Mouse (Mus musculus): Measurements from ENCODE around the gene Adam12. TPM values are rescaled to one million over a fixed set of nuclear protein-coding genes. Genes with fewer than 3 reads are reported as not detected.

Gene Adam12
- polyA plus RNA-seq, 1 experiment from 2014 or later, result 0.86 TPM

- no peaks in the 10 kb centered on the region for H3K36me3 ChIP-seq
- H3K27me3 ChIP-seq (ENCODE audit: low read depth, poor library complexity, severe bottlenecking), result no peaks in the 10 kb centered on the region
- no peaks in the 10 kb centered on the region for H3K4me1 ChIP-seq
- no peak for DNase-seq (ENCODE audit: low spot score)
- H3K27ac ChIP-seq (replicated peaks), result no peak overlapping the region
- WGBS, result 81% methylated on average over 2 of the region's 2 CpGs
- no peaks in the 10 kb centered on the region for H3K9me3 ChIP-seq (replicated peaks)
- no peak overlapping the region for H3K4me3 ChIP-seq
Measured at GRCm38 (mm10) chr7:133947360-133947759, 284.6 kb downstream of the Adam12 start.

- H3K27me3 ChIP-seq (ENCODE audit: low read depth, poor library complexity, severe bottlenecking), result no peaks in the 10 kb centered on the region
- 84% methylated on average over 2 of the region's 2 CpGs for WGBS
- H3K4me3 ChIP-seq, result no peak overlapping the region
- no peaks in the 10 kb centered on the region for H3K36me3 ChIP-seq
- no peaks in the 10 kb centered on the region for H3K9me3 ChIP-seq (replicated peaks)
- H3K4me1 ChIP-seq, result no peaks in the 10 kb centered on the region
- no peak for DNase-seq (ENCODE audit: low spot score)
- H3K27ac ChIP-seq (replicated peaks), result no peak overlapping the region
Measured at GRCm38 (mm10) chr7:133946757-133947345, 285.1 kb downstream of the Adam12 start.

GRCm38 (mm10) chr7:133946113-133946512 is 285.8 kb downstream of the Adam12 start:
- WGBS, result 85% methylated on average over 4 of the region's 4 CpGs
- Histone ChIP-seq H3K27me3 (ENCODE audit: low read depth, poor library complexity, severe bottlenecking) (no peaks in the 10 kb centered on the region), H3K27ac (replicated peaks) (no peak overlapping the region), H3K9me3 (replicated peaks) (no peaks in the 10 kb centered on the region), H3K36me3 (no peaks in the 10 kb centered on the region), H3K4me3 (no peak overlapping the region), H3K4me1 (no peaks in the 10 kb centered on the region)
- no peak for DNase-seq (ENCODE audit: low spot score)

GRCm38 (mm10) chr7:133940405-133940804 is 291.5 kb downstream of the Adam12 start:
- H3K4me1 ChIP-seq, result peaks cover 24% of the 10 kb centered on the region
- no peaks in the 10 kb centered on the region for H3K36me3 ChIP-seq
- H3K27ac ChIP-seq (replicated peaks), result no peak overlapping the region
- no peak for DNase-seq (ENCODE audit: low spot score)
- H3K4me3 ChIP-seq, result no peak overlapping the region
- no peaks in the 10 kb centered on the region; the same call in 1 of the 2 replicates for H3K27me3 ChIP-seq (ENCODE audit: low read depth, poor library complexity, severe bottlenecking)
- 92% methylated on average over 4 of the region's 4 CpGs for WGBS
- no peaks in the 10 kb centered on the region for H3K9me3 ChIP-seq (replicated peaks)

DNA sequence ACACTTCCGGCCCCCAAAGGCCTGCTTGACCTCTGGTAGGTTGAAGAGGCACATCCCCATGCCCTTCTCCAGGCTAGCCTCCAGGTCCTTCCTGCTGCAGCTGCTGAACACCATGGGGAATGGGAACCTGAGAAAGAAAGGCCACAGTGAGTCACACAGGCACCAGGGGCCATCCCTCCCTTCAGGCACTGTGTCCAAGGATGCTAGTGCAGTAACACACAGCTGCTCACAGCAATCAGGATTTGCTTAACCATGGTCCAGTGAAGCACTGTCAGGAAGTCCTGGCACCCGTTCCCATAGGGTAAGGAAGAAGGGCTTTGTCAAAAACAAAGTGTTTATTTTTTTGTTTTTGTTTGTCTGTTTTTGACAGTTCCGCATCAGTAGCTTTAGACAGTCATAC is 294.5 kb downstream of the Adam12 start:
- Histone ChIP-seq H3K36me3 (no peaks in the 10 kb centered on the region), H3K9me3 (replicated peaks) (no peaks in the 10 kb centered on the region), H3K27ac (replicated peaks) (peak overlapping the region; percentile 60), H3K4me1 (peaks cover 34% of the 10 kb centered on the region), H3K4me3 (no peak overlapping the region), H3K27me3 (ENCODE audit: low read depth, poor library complexity, severe bottlenecking) (no peaks in the 10 kb centered on the region; the same call in 1 of the 2 replicates)
- no peak for DNase-seq (ENCODE audit: low spot score)
- 91% methylated on average over 3 of the region's 3 CpGs for WGBS

GRCm38 (mm10) chr7:133936377-133936776 is 295.6 kb downstream of the Adam12 start:
- H3K36me3 ChIP-seq, result no peaks in the 10 kb centered on the region
- peaks cover 34% of the 10 kb centered on the region for H3K4me1 ChIP-seq
- H3K27me3 ChIP-seq (ENCODE audit: low read depth, poor library complexity, severe bottlenecking), result no peaks in the 10 kb centered on the region; the same call in 1 of the 2 replicates
- H3K27ac ChIP-seq (replicated peaks), result peak overlapping the region; percentile 69; the same call in 1 of the 2 replicates
- no peak overlapping the region for H3K4me3 ChIP-seq
- DNase-seq (ENCODE audit: low spot score), result peak; percentile 40
- 21% methylated on average over 4 of the region's 4 CpGs for WGBS
- no peaks in the 10 kb centered on the region for H3K9me3 ChIP-seq (replicated peaks)

DNA sequence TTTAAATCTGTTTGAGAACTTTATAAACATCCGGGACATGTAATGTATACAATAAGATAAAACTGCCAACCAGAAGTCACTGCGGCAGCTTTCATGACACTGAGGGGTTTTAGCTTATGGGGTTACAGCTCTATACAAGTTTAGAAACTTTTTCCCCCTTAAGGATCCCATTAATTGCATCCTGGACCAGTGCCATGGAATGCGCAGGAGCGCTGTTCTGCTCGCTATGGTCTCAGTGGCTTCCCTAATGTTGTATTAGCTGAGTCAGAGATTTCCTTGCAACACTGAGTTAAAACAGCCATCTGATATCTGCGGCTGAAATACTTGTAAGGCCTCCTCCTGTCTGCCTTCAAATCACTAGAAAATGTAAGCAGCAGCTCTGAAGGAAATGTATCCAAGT is 298.6 kb downstream of the Adam12 start:
- no peaks in the 10 kb centered on the region for H3K9me3 ChIP-seq (replicated peaks)
- peaks cover 32% of the 10 kb centered on the region for H3K4me1 ChIP-seq
- H3K27me3 ChIP-seq (ENCODE audit: low read depth, poor library complexity, severe bottlenecking), result no peaks in the 10 kb centered on the region
- 65% methylated on average over 6 of the region's 6 CpGs for WGBS
- no peak overlapping the region for H3K4me3 ChIP-seq
- H3K27ac ChIP-seq (replicated peaks), result no peak overlapping the region
- no peaks in the 10 kb centered on the region for H3K36me3 ChIP-seq
- DNase-seq (ENCODE audit: low spot score), result no peak

GRCm38 (mm10) chr7:133931481-133931880 is 300.5 kb downstream of the Adam12 start:
- Histone ChIP-seq H3K27me3 (ENCODE audit: low read depth, poor library complexity, severe bottlenecking) (no peaks in the 10 kb centered on the region), H3K9me3 (replicated peaks) (no peaks in the 10 kb centered on the region), H3K4me1 (peaks cover 27% of the 10 kb centered on the region), H3K4me3 (no peak overlapping the region), H3K36me3 (no peaks in the 10 kb centered on the region), H3K27ac (replicated peaks) (no peak overlapping the region)
- DNase-seq (ENCODE audit: low spot score), result no peak
- 96% methylated on average over 11 of the region's 11 CpGs for WGBS

GRCm38 (mm10) chr7:133928981-133929380 is 303.0 kb downstream of the Adam12 start:
- DNase-seq (ENCODE audit: low spot score), result no peak
- no peak overlapping the region for H3K4me3 ChIP-seq
- H3K27me3 ChIP-seq (ENCODE audit: low read depth, poor library complexity, severe bottlenecking), result no peaks in the 10 kb centered on the region
- no peaks in the 10 kb centered on the region for H3K9me3 ChIP-seq (replicated peaks)
- no peak overlapping the region for H3K27ac ChIP-seq (replicated peaks)
- WGBS, result 95% methylated on average over 3 of the region's 3 CpGs
- peaks cover 15% of the 10 kb centered on the region for H3K4me1 ChIP-seq
- H3K36me3 ChIP-seq, result no peaks in the 10 kb centered on the region

DNA sequence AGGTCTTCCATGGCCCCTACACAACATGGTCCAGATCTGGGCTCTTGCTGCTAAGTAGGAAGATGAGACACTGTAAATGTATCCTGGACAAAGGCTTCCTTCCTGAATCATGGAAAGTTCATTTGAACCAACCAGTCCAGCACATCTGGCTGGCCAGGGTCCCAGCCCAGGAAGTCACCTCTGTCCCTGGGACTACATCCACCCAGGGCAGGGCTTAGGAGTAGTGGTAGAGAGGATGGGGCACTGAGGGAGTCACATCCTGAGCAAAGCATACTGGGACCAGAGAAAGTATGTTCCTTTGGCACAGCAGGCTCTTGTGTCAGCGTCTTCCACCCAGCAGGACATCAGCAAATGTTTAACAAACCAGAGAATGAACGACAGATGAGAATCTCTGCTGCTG is 306.2 kb downstream of the Adam12 start:
- no peak for DNase-seq (ENCODE audit: low spot score)
- Histone ChIP-seq H3K4me3 (no peak overlapping the region), H3K27me3 (ENCODE audit: low read depth, poor library complexity, severe bottlenecking) (no peaks in the 10 kb centered on the region), H3K4me1 (peaks cover 15% of the 10 kb centered on the region), H3K27ac (replicated peaks) (no peak overlapping the region), H3K9me3 (replicated peaks) (no peaks in the 10 kb centered on the region), H3K36me3 (no peaks in the 10 kb centered on the region)
- WGBS, result 70% methylated on average over 2 of the region's 2 CpGs

DNA sequence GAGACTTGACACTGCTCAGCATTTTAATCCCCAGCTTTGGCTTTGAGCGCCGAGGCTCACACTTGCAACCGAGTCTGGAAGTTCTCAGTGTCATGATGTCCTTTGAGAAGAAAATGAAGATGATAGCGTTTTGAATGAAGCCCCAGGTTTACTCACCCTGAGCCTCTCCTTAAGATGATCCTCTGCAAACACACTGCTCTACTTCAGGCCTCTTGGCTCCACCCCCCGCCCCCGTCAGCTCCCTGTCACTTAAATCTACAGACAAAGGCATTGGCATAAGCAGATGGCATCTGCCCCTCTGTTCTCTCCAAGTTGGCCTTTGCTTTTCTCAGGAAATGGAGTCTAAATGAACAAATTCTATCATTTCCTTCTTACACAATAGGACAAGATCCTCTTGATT is 308.0 kb downstream of the Adam12 start:
- 67% methylated on average over 6 of the region's 6 CpGs for WGBS
- no peaks in the 10 kb centered on the region for H3K27me3 ChIP-seq (ENCODE audit: low read depth, poor library complexity, severe bottlenecking)
- no peak overlapping the region for H3K4me3 ChIP-seq
- peaks cover 15% of the 10 kb centered on the region for H3K4me1 ChIP-seq
- H3K9me3 ChIP-seq (replicated peaks), result no peaks in the 10 kb centered on the region
- H3K27ac ChIP-seq (replicated peaks), result no peak overlapping the region
- H3K36me3 ChIP-seq, result no peaks in the 10 kb centered on the region
- no peak for DNase-seq (ENCODE audit: low spot score)

GRCm38 (mm10) chr7:133921291-133921690 is 310.7 kb downstream of the Adam12 start:
- no peak for DNase-seq (ENCODE audit: low spot score)
- H3K4me1 ChIP-seq, result peaks cover 12% of the 10 kb centered on the region
- 95% methylated on average over 4 of the region's 4 CpGs for WGBS
- no peak overlapping the region for H3K4me3 ChIP-seq
- no peaks in the 10 kb centered on the region for H3K36me3 ChIP-seq
- no peaks in the 10 kb centered on the region for H3K27me3 ChIP-seq (ENCODE audit: low read depth, poor library complexity, severe bottlenecking)
- H3K27ac ChIP-seq (replicated peaks), result no peak overlapping the region
- no peaks in the 10 kb centered on the region for H3K9me3 ChIP-seq (replicated peaks)

GRCm38 (mm10) chr7:133920724-133921123 is 311.2 kb downstream of the Adam12 start:
- no peak for DNase-seq (ENCODE audit: low spot score)
- peaks cover 12% of the 10 kb centered on the region for H3K4me1 ChIP-seq
- H3K36me3 ChIP-seq, result no peaks in the 10 kb centered on the region
- no peak overlapping the region for H3K27ac ChIP-seq (replicated peaks)
- no peaks in the 10 kb centered on the region for H3K27me3 ChIP-seq (ENCODE audit: low read depth, poor library complexity, severe bottlenecking)
- H3K9me3 ChIP-seq (replicated peaks), result no peaks in the 10 kb centered on the region
- no peak overlapping the region for H3K4me3 ChIP-seq
- WGBS, result 92% methylated on average over 7 of the region's 7 CpGs

DNA sequence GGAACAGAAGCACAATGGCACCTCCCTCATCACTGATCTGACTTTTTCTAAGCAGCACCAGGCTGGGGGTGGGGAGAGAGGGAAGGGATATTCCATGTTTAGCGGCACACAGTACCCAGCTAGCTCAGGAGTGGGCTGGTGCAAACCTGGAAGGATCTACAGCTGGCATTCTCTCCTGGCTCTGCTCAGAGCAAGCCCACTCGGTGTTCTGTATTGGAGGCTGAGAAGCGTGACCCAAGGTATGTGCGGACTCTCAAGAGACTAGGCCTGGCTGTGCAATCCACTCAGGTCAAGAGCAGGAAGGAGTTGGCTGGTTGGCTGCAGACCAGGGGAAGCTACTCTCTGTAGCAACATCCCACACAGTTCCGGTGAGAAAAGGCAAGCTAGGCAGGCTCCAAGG is 312.0 kb downstream of the Adam12 start:
- WGBS, result 87% methylated on average over 5 of the region's 5 CpGs
- no peak overlapping the region; the same call in 1 of the 2 replicates for H3K27ac ChIP-seq (replicated peaks)
- no peaks in the 10 kb centered on the region for H3K27me3 ChIP-seq (ENCODE audit: low read depth, poor library complexity, severe bottlenecking)
- no peak overlapping the region for H3K4me3 ChIP-seq
- peaks cover 12% of the 10 kb centered on the region for H3K4me1 ChIP-seq
- DNase-seq (ENCODE audit: low spot score), result no peak
- H3K36me3 ChIP-seq, result no peaks in the 10 kb centered on the region
- no peaks in the 10 kb centered on the region for H3K9me3 ChIP-seq (replicated peaks)
